In genomic region chr10:34525598-34525997, GRCm38 (mm10) we compare ENCODE assay signal across 25 mouse cellular contexts. TPM values are rescaled to one million over a fixed set of nuclear protein-coding genes. Genes with fewer than 3 reads are reported as not detected.
"Had no signal": no experiment of that assay in that cellular context is flagged by ENCODE, and none has a peak within 500 bp of the region (broad histone marks: within the 10 kb centered on the region; RNA-seq: fewer than 3 reads in every experiment).

No protein-coding gene starts in this region.

- H3K27ac ChIP-seq: heart, embryonic 10.5 days; hindbrain, embryonic 10.5 days; hindbrain, embryonic 12.5 days; hindbrain, embryonic 14.5 days; intestine, embryonic 15.5 days; layer of hippocampus, adult 2 months; left cerebral cortex, adult 2 months; limb, embryonic 13.5 days; limb, embryonic 15.5 days; liver, embryonic 12.5 days; liver, embryonic 14.5 days had no signal

- ATAC-seq: hindbrain, embryonic 16.5 days; inflammation-experienced regulatory T-cells, adult 6 months; intestine, embryonic 15.5 days; intestine, postnatal 0 days; liver, embryonic 12.5 days had no signal

- DNase-seq: gastrocnemius, postnatal 14 days; gastrocnemius, postnatal 36 days; heart, adult 18-20 months; heart, postnatal 10 days; heart, postnatal 4 days; kidney, adult 18-20 months; kidney, adult 8-10 months; kidney, postnatal 10 days; kidney, postnatal 25 days; kidney, postnatal 4 days had no signal

- H3K27me3 ChIP-seq: heart, embryonic 12.5 days; hindbrain, embryonic 12.5 days; intestine, embryonic 15.5 days; limb, embryonic 13.5 days; limb, embryonic 15.5 days; liver, embryonic 12.5 days had no signal

- H3K9me3 ChIP-seq: heart, embryonic 10.5 days; heart, embryonic 12.5 days; hindbrain, embryonic 10.5 days; hindbrain, embryonic 12.5 days; intestine, embryonic 15.5 days; limb, embryonic 13.5 days; limb, embryonic 15.5 days; liver, embryonic 12.5 days had no signal

- H3K9ac ChIP-seq: heart, embryonic 12.5 days; hindbrain, embryonic 12.5 days; hindbrain, embryonic 14.5 days; intestine, embryonic 15.5 days; limb, embryonic 13.5 days; limb, embryonic 15.5 days; liver, embryonic 12.5 days; liver, embryonic 14.5 days had no signal

- H3K4me2 ChIP-seq: heart, embryonic 12.5 days; hindbrain, embryonic 12.5 days; hindbrain, embryonic 14.5 days; intestine, embryonic 15.5 days; limb, embryonic 13.5 days; limb, embryonic 15.5 days; liver, embryonic 12.5 days had no signal

- H3K4me3 ChIP-seq: heart, embryonic 10.5 days; heart, embryonic 12.5 days; hindbrain, embryonic 10.5 days; hindbrain, embryonic 12.5 days; intestine, embryonic 15.5 days; layer of hippocampus, adult 2 months; left cerebral cortex, adult 2 months; limb, embryonic 13.5 days; limb, embryonic 15.5 days; liver, embryonic 12.5 days had no signal

- H3K36me3 ChIP-seq: heart, embryonic 10.5 days; heart, embryonic 12.5 days; hindbrain, embryonic 10.5 days; hindbrain, embryonic 12.5 days; intestine, embryonic 15.5 days; limb, embryonic 13.5 days; limb, embryonic 15.5 days; liver, embryonic 12.5 days had no signal

- H3K4me1 ChIP-seq: heart, embryonic 10.5 days; heart, embryonic 12.5 days; hindbrain, embryonic 10.5 days; hindbrain, embryonic 12.5 days; intestine, embryonic 15.5 days; limb, embryonic 13.5 days; limb, embryonic 15.5 days; liver, embryonic 12.5 days had no signal

RNA-seq across cellular contexts. Expression of gene Frk, which starts 42.4 kb away (rescaled TPM):
- polyA plus RNA-seq: inflammation-experienced regulatory T-cells, adult 6 months had no signal
